Mouse (Mus musculus) lung, postnatal 4 days (tissue): ENCODE measurements around the gene Vmn1r211.
"Not testable (repeated sequence)": the region's sequence is repeated elsewhere in the genome, so short reads cannot be mapped to it uniquely, and the experiment has no call there.

Source experiments
- DNase-seq, 2 experiments: peaks; one replicate each; pipeline ENCODE4 v3.0.0; 2021

Vmn1r211 gene

GRCm38 (mm10) chr13:22857461-22857860 lies at the start of gene Vmn1r211:
TSS of gene Vmn1r211 (minus strand) at chr13:22857561.
- DNase-seq, result no peak

- DNase-seq, result no peak
These were observed 26.7 kb upstream of the Vmn1r211 start, which contains the start of gene Vmn1r212 for GRCm38 (mm10) chr13:22884105-22884504. TSS of gene Vmn1r212 (minus strand) at chr13:22884205.

- no peak for DNase-seq
These were observed 21.9 kb upstream of the Vmn1r211 start for GRCm38 (mm10) chr13:22879257-22879656.

- DNase-seq, result no peak
These were observed 2.6 kb downstream of the Vmn1r211 start for GRCm38 (mm10) chr13:22854760-22855159.

GRCm38 (mm10) chr13:22846798-22847197 lies 10.6 kb downstream of the Vmn1r211 start:
- no peak for DNase-seq

- DNase-seq, result not testable (repeated sequence)
These were observed 13.1 kb downstream of the Vmn1r211 start for GRCm38 (mm10) chr13:22844304-22844703.

GRCm38 (mm10) chr13:22831248-22831647 lies 26.1 kb downstream of the Vmn1r211 start, which contains the start of gene Vmn1r210:
TSS of gene Vmn1r210 (minus strand) at chr13:22831348.
- DNase-seq, result no peak

- not testable (repeated sequence) for DNase-seq
These were observed 28.0 kb downstream of the Vmn1r211 start for GRCm38 (mm10) chr13:22829395-22829794.

GRCm38 (mm10) chr13:22821601-22822000 lies 35.8 kb downstream of the Vmn1r211 start:
- not testable (repeated sequence) for DNase-seq

GRCm38 (mm10) chr13:22809582-22809981 lies 47.8 kb downstream of the Vmn1r211 start, which contains the start of gene Vmn1r209:
TSS of gene Vmn1r209 (minus strand) at chr13:22809682.
- DNase-seq, result not testable (repeated sequence)
